Mouse (Mus musculus): ENCODE results near the gene Gm572.

The Gm572 gene

DNA sequence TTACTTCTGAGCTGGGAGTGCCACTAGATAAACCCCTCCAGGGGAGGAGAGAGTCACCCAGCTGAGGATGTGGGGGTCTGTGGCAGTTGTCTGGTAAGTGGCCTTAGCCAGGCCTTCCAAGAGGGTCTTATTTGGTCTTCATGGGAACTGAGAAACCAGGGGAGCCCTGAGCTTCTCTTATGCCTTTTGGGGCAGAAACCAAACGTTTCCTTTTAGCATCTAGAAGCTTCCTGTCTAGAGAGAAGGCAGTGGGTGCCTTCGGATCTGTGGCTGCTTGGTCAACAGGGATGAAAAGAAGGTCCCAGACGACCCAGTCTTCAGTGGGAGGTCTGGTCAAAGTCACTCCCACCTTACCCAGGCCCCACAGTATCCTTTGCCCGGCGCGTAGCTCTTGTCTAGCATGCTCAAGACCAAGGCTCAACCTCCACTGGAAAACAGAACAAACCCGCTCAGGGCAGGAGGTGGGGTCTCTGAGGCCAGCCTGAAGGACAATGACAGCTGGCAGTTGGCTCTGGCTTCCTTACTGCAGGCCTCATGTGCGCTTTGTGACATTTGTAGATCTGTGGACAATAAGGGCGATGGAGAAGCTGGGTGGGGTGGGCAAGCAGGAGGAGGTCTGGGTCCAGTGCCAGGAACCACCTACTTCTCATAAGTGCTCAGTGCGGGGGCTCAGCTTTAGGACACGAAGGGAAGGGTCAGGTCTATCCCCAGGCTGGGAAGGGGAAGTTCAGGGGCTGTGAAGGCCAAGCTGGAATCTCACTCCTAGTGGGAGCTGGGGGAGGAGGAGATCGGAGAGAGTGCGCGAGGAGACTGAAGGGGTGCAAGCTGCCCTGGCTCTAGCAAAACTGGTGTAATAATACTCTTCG, at the start of gene Gm572:
Gene Gm572 (plus strand): TSS at position 27 of the 866 bp plus-strand sequence.
- DNase-seq (ENCODE audit: low spot score): no peak

GRCm38 (mm10) chr4:148593996-148594395, 49.1 kb upstream of the Gm572 start:
- no peak for DNase-seq (ENCODE audit: low spot score)

- DNase-seq (ENCODE audit: low spot score): no peak
Observed at GRCm38 (mm10) chr4:148595916-148596315, 47.2 kb upstream of the Gm572 start.

DNA sequence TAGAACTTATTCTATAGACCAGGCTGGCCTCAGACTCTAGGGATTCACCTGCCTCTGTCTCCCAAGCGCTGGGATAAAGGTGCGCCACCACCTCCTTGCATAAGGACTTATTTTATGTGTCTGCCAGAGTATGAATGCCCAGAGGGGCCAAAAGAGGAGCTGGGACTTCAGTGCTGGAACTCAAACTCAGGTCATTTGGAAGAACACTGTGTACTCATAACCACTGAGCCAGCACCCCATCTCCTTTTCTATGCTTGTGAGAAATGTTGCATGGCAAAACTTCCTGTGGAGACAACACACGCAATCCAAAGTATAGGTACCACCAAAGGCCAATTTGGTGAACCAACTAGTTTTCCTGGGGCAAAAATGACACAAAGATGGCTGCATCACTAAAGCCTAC, 46.4 kb upstream of the Gm572 start:
- DNase-seq (ENCODE audit: low spot score): no peak

DNA sequence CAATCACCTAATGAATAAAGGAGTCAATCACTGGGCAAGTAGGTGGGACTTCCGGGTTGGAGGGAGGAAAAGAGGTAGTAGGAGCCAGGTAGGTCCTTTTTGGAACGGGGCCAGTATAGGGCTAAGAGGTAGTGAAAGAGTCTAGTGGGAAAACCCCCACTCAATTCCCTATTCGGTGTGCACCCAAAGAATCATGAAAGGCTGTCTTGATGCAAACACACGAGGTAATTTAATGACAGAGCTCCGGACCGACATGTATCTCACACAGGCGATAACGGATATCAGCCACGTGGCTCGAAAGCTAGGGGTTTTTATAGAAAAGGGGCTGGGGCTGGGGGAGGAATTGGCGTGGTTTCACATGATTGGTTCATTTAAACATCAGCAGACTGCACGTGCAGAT, 44.3 kb upstream of the Gm572 start:
- DNase-seq (ENCODE audit: low spot score): no peak

- no peak for DNase-seq (ENCODE audit: low spot score)
Observed at GRCm38 (mm10) chr4:148600316-148600715, 42.8 kb upstream of the Gm572 start.

GRCm38 (mm10) chr4:148601871-148602270, 41.2 kb upstream of the Gm572 start:
- DNase-seq (ENCODE audit: low spot score): no peak

GRCm38 (mm10) chr4:148602357-148603120, 40.6 kb upstream of the Gm572 start, which contains the start of gene Masp2:
Gene Masp2, plus strand, starts transcription at chr4:148602554.
- no peak for DNase-seq (ENCODE audit: low spot score)

GRCm38 (mm10) chr4:148603376-148604139, 39.6 kb upstream of the Gm572 start:
- no peak for DNase-seq (ENCODE audit: low spot score)

DNA sequence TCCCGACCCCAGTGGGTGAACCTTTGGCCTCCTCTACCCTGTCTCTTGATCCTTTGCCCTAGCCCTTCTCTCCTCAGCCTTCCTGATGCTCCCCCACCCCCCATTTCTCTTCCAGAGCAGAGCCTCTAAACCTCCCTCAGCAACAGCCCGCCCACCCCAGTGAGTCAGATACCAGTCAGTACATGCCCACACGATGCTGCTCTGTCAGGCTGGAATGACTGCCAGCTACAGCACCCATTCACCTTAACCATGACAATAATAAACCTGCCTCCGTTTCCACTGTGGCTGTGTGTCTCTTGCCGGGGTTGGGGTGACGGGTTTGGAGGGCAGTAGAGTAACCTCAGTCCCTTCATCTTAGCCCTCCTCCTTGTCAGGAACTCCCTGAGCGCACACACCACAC, 39.0 kb upstream of the Gm572 start:
- no peak for DNase-seq (ENCODE audit: low spot score)

- DNase-seq (ENCODE audit: low spot score): no peak
Observed at GRCm38 (mm10) chr4:148604541-148605165, 38.5 kb upstream of the Gm572 start.

GRCm38 (mm10) chr4:148607758-148608157, 35.4 kb upstream of the Gm572 start:
- no peak for DNase-seq (ENCODE audit: low spot score)

GRCm38 (mm10) chr4:148609805-148610204, 33.3 kb upstream of the Gm572 start:
- DNase-seq (ENCODE audit: low spot score): no peak

- DNase-seq (ENCODE audit: low spot score): no peak
Observed at GRCm38 (mm10) chr4:148610631-148611364, 32.3 kb upstream of the Gm572 start.

GRCm38 (mm10) chr4:148612557-148612956, 30.6 kb upstream of the Gm572 start:
- DNase-seq (ENCODE audit: low spot score): no peak

- no peak for DNase-seq (ENCODE audit: low spot score)
Observed at GRCm38 (mm10) chr4:148613738-148614137, 29.4 kb upstream of the Gm572 start.

DNA sequence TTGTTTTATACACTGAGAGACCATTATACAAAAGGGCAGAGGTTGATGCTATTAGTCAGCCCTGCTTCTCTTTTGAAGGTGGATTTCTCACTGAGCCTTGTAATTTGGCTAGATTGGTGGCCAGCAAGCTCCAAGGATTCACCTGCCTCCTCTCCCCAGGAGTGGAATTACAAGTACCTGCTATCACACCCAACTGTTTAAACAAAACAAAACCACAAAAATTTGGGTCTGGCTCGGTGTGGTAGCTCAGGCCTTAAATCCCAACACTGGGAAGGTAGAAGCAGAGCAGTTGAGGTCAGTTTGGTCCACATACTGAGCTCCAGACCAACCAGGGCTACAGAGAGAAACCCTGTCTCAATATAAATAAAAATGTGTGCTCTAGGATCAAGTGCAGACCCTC, 23.3 kb upstream of the Gm572 start:
- no peak for DNase-seq (ENCODE audit: low spot score)

GRCm38 (mm10) chr4:148620718-148621117, 22.4 kb upstream of the Gm572 start:
- DNase-seq (ENCODE audit: low spot score): no peak

DNA sequence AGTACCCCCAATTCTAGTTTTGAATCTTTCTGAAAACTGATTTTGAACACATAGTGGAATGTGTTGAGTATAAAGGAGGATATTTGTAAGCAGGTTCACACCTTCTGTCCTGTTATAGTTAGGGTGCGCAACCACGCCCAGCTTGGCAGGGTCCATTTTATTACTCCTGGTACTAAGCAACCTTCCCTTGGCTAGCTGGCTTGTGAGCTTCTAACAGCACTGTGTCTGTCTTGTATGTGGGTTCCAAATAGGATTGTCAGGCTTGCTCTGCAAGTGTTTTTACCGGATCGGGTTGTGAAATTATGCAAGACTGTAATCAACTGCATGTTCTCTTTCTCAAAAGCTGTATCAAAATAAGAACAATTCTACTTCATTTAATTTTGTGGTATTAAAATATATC, 20.6 kb upstream of the Gm572 start:
- DNase-seq (ENCODE audit: low spot score): no peak

DNA sequence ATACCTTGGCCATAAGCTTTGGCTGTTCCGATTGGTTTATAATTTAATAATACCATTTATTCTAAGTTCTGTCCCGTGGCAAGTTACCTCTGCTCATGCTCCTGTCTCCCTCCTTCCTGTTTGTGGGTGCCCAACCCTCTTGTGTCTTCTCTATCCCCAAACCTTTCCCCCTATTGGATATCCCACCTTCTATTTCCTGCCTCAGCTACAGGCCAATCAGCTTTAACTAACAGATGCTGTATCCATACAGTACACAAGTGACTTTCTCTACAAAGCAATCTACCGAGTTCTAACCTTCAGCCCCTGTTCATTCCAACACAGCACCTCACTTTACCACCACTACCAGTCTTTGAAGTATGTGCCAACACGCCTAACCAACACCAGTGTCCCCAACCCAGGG, 19.5 kb upstream of the Gm572 start:
- DNase-seq (ENCODE audit: low spot score): no peak

DNA sequence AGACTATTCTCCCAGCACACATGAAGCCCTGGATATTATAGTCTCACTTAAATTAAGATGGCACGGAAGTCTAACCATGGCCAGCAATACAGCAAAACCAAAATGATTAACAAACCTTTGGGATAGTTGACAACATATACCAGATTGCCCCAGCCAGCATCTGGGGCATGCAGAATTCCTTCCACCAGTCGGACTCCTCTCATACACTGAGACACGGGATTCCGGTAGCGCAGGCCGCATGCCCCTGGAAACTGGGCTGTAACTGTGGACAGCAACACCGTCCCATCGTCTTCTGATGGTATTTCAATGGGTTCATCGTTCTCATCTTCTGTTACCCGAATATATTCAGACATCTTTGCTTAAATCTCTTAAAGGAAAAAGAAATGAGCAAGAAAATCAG, 18.1 kb upstream of the Gm572 start:
- no peak for DNase-seq (ENCODE audit: low spot score)
